Mouse (Mus musculus): ENCODE measurements around the gene Olfr101. TPM values are rescaled to one million over a fixed set of nuclear protein-coding genes. Genes with fewer than 3 reads are reported as not detected.
A peak's percentile ranks its signal among the peaks of the same experiment; 100 is the strongest.

The Olfr101 gene
- not detected for total RNA-seq (2021)

DNA sequence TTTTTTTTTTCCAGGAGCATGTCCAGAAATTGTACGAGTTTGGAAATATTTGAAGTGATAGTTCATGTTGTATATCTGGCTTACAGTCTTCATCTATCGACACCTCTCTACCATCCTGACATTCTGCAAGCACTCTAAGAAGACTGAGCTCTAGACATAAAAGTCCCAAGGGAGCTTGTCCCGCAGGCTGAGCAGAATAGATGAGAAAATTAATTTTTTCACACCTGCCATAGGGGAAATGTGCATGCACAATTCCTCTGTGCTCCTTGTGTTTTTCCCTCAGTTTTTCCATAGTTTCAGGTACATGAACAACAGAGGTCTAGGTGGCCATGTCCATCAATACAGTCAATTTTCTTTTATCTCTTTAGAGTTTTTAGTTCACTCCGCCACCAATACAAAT, at the start of gene Olfr101:
Olfr101 (minus strand) TSS at position 101 of the 400 bp plus-strand sequence.
- no peak for DNase-seq (ENCODE audit: extremely low spot score in 1 of 2, low spot score in 2 of 2)
- intact Hi-C loops (cut with DNase I) = no loop called here

DNA sequence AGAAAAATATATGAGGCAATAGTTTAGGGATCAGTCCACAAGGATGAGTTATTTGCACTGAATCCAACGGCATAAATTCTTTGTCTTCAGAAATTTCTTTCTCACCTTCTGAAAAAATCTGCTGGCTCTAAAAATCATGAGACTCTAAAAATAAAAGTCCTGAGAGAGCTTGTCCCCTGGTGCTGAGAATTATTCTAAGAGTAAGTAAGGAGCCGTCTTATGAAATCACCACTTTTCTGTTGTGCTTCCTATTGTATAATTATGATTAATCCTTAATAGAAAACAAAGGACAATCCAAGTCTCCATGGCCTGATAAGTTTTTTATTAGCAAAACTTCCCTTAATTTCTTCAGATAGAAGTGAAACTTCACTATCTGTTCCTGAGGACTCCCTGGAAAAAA, 35.5 kb upstream of the Olfr101 start, which contains the start of gene Olfr103:
Olfr103 (minus strand) TSS at position 101 of the 400 bp plus-strand sequence.
- no peak for DNase-seq (ENCODE audit: extremely low spot score in 1 of 2, low spot score in 2 of 2)
- intact Hi-C loops (cut with DNase I) = no loop called here

DNA sequence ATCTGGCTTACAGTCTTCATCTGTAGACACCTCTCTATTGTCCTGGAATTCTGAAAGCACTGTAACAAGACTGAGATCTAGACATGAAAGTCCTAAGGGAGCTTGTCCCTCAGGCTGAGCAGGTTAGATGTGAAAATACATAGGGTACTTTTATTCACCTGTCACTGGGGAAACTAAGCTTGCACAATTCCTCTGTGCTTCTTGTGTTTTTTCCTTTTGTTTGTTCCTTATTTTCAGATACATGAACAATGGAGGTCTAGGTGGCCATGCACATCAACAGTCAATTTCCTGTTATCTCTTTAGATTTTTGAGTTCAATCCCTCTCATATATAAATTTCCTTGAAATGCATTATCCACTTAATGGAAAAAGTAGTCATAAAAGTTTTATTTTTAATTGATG, 12.8 kb upstream of the Olfr101 start, which contains the start of gene Olfr102:
Olfr102 (minus strand) TSS at position 101 of the 400 bp plus-strand sequence.
- no peak for DNase-seq (ENCODE audit: extremely low spot score in 1 of 2, low spot score in 2 of 2)
- intact Hi-C loops (cut with DNase I) = no loop called here

DNA sequence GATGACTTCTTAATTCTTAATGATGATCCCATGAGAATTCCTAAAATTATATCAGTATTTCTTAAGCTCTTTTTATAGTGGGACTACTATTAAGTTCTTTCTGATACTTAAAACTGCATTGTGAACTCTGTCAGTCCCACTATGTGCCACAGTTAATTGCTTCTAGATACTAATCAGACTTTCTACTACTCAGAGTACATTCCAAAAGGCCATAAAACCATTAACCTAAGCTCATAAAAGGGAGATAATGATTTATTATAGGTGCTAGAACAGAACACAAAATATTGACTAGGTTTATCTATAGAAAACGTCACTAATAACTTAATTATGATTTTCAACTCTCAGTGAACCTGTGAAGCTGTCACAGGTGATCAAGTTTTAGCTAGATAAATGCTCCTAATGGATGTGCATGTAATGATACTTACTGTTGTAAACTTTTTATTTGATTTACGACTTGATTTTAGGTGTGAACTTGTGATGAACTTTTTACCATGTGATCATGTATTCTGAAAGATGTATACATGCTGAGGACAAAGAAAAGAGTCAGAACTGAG, 6.1 kb upstream of the Olfr101 start:
- intact Hi-C loops (cut with DNase I) = no loop called here
- DNase-seq (ENCODE audit: extremely low spot score in 1 of 2, low spot score in 2 of 2) = no peak

DNA sequence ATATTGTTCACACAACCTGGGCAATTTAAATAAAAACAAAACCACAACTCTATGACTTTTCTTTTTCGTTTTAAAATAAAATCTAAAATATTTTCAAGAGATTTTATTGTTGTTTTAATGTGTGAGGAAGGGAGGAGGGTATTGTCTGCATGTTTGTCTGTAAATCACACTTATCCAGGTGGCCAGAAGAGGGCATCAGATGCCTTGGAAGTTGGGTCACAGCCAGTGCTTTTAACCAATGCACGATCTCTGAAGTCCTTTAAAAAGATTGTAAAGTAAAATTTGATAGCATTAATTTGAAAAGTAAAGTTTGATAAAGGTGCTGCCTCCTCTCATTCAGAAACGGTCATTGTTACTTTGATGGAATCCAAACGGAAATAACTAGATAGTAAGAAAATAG, 4.4 kb upstream of the Olfr101 start:
- intact Hi-C loops (cut with DNase I) = no loop called here
- no peak for DNase-seq (ENCODE audit: extremely low spot score in 1 of 2, low spot score in 2 of 2)

DNA sequence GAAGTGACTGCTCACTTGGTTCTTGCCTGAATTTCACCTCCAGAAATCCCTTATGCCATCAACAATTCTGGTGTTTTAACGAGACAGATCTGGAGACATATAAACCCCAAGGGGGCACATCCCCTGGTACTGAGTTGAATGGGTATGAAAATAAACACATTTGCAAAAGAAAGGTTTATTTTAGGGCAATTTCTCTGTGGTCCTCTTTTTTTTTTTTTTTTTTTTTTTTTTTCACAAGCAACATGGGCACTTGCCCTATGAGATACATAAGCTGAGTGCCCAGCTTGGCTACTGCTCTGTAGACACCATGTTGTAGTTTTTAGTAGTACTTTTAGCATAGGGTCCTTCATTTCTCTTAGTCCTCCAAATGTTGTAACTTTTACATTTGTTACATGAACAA, 20.8 kb downstream of the Olfr101 start, which contains the start of gene Olfr99:
Olfr99 (minus strand) TSS at position 101 of the 400 bp plus-strand sequence.
- intact Hi-C loops (cut with DNase I) = no loop called here
- DNase-seq (ENCODE audit: extremely low spot score in 1 of 2, low spot score in 2 of 2) = no peak

DNA sequence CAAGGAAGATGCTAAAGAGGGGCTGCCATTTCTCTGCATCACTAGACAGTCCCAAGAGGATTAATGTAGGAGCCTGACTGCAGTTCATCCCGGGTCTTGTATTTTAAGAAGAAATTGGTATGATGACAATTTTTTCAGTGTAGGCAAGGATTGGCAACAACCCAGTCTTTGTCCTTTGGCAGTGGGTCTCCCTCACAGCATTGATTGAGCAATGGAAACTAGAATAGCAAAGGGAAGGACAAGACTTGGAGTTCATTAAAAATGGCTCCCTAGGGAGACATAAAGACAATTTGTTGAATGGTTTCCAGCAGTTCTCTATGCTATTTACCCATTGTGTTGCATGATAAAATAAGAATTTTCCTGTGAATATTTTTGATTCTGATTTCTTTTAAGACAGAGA, 23.8 kb downstream of the Olfr101 start:
- no peak for DNase-seq (ENCODE audit: extremely low spot score in 1 of 2, low spot score in 2 of 2)
- intact Hi-C loops (cut with DNase I) = no loop called here

DNA sequence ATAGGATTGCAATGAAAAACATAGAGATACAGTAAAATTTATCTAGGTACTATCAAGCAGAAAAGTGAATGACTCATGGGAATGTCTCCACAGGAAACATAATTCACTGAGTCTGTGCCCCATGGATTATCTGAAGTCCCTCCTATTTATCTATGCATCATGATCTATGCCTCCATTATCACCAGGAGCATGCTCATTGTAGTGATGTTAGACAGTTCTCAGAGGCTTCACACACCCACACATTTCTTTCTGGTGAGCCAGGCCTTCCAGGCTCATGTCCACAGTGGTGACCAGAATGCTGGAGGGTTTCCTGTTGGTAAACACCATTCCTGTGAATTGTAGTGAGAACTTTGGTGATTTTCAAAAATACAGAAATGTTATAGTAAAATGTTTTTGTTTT, 27.5 kb downstream of the Olfr101 start:
- DNase-seq (ENCODE audit: extremely low spot score in 1 of 2, low spot score in 2 of 2) = no peak
- intact Hi-C loops (cut with DNase I) = no loop called here

DNA sequence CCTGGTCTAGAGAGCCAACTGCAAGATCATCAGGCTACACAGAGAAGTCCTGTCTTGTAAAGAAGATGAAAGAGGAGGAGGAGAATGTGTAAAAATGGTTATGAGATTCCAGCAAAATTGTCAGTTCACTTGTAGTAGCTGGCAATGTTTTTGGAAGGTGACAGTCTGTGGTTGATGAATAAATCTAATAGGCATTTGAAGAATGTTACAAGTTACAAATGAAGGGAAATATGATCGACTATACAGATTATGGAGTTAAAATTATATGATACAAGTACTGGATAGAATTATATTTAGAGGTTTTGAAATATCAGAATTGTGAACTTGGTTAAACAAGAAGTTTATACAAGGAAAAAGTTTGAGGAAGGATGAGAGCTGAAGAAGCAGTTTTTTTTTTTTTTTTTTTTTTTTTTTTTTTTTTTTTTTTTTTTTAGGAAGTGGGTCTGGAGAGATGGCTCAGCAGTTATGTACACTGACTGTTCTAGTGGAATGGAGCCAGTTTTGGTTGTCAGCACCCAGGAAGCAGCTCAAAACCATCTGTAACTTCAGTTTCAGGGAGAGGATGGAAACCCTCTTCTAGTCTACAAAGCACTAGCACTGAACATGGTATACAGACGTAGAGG, 28.4 kb downstream of the Olfr101 start:
- DNase-seq (ENCODE audit: extremely low spot score in 1 of 2, low spot score in 2 of 2) = no peak
- intact Hi-C loops (cut with DNase I) = no loop called here

DNA sequence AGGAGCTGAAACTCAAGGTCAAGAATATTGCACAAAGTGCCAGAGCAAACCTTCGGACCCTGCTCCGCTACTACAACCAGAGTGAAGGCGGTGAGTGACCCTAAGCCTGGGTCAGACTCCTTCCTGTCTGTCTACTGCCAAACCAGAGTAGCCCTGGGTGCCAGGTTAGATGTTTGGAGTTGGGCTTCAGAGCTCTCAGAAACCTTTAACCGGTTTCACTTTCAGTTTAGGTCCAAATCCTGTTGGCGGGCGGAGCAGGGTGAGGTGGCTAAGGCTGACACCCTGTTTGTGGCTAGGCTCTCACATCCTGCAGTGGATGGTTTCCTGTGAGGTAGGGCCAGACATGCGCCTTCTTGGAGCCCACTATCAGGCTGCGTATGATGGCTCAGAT, 33.4 kb downstream of the Olfr101 start:
- intact Hi-C loops (cut with DNase I) = no loop called here
- DNase-seq (ENCODE audit: extremely low spot score in 1 of 2, low spot score in 2 of 2) = peak in 1 of 2 experiments; percentile 37

DNA sequence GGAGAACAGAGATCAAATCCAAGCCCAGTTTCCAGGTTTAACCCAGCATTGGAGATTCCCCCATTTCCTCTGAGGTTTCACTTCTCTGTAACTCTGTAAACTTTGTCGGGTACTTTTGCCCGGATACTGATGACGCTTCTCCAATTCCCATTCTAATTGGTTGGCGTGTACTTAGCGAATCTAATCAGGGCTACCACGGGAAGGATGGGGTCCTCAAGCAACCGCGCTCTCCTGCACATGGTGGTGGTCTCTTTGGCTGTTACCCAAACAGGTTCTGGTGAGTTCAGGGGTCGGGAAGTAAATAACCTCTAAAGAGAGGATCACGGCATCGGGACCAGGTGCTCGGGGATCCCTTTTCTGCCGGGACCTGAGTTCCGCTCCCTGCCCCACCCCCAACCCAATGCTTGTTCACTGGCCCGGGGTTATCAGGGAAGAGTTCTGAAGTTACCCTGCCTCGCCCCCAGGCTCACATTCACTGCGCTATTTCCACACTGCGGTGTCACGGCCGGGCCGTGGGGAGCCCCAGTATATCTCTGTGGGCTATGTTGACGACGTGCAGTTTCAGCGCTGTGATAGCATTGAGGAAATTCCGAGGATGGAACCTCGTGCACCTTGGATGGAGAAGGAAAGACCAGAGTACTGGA, 33.9 kb downstream of the Olfr101 start, which contains the start of gene H2-M3:
H2-M3 (plus strand) TSS at position 163 of the 644 bp plus-strand sequence.
- intact Hi-C loops (cut with DNase I) = no loop called here
- peak; percentile 86 to 90 for DNase-seq (ENCODE audit: extremely low spot score in 1 of 2, low spot score in 2 of 2)

DNA sequence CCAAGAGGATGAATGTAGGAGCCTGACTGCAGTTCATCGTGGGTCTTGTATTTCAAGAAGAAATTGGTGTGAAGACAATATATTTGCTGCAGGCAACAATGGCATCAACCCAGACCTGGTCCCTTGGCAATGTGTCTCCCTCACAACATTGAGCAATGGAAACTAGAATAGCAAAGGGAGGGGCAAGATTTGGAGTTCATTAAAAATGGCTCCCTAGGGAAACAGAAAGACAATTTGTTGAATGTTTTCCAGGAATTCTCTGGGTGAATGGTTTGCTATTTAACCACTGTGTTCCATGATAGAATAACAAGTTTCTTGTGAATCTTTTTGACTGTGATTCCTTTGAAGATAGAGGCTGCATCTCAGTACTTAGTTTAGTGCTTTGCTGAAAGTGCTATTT, 40.5 kb downstream of the Olfr101 start, which contains the start of gene Olfr98:
Olfr98 (minus strand) TSS at position 124 of the 400 bp plus-strand sequence.
- intact Hi-C loops (cut with DNase I) = no loop called here

DNA sequence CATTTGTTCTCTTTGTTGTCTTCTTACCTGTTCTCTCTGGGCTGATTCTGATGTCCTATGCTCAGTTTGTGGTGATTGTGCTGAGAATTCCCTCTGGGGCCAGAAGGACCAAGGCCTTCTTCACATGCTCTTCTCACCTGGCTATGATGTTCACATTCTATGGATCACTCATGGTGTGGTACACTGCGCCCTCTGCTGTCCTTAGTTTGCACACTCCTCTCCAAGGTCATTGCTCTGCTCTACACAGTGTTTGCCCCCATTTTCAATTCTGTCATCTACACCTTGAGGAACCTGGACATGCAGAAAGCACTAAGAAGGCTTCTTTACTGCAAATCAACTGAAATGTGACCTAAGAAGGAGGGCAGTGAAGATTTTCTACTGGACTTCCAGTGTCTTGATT, 53.6 kb downstream of the Olfr101 start:
- DNase-seq (ENCODE audit: extremely low spot score in 1 of 2, low spot score in 2 of 2) = no peak
- intact Hi-C loops (cut with DNase I) = no loop called here

More for the DNA sequence above, 40.5 kb downstream of the Olfr101 start, which contains the start of gene Olfr98:
- no peak for DNase-seq (ENCODE audit: extremely low spot score in 1 of 2, low spot score in 2 of 2)

DNA sequence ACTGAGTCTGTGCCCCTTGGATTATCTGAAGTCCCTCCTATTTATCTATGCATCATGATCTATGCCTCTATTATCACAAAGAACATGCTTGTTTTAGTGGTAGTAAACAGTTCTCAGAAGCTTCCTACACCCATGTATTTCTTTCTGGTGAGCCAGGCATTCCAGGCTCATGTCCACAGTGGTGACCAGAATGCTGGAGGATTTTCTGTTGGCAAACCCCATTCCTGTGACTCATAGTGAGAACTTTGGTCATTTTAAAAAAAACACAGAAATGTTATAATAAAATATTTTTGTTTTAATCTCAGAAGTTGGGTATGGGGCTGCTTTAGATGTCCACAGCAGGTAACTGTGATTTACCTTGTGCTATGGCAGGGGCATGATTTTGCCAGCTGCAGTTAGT, 54.7 kb downstream of the Olfr101 start:
- intact Hi-C loops (cut with DNase I) = no loop called here
- no peak for DNase-seq (ENCODE audit: extremely low spot score in 1 of 2, low spot score in 2 of 2)

Other genes with a start within 250 kb of the Olfr101 start
- not detected for gene Olfr90, start 215.8 kb downstream of the Olfr101 start, total RNA-seq (2021)
- not detected for gene Olfr91, start 206.0 kb downstream of the Olfr101 start, total RNA-seq (2021)
- gene Olfr92, start 184.2 kb downstream of the Olfr101 start, total RNA-seq (2021) = not detected
- gene Olfr93, start 142.8 kb downstream of the Olfr101 start, total RNA-seq (2021) = not detected
- not detected for gene Ubd, start 110.4 kb downstream of the Olfr101 start, total RNA-seq (2021)
- not detected for gene Olfr94, start 103.3 kb downstream of the Olfr101 start, total RNA-seq (2021)
- not detected for gene Olfr95, start 91.2 kb downstream of the Olfr101 start, total RNA-seq (2021)
- not detected for gene Olfr96, start 84.2 kb downstream of the Olfr101 start, total RNA-seq (2021)
- not detected for gene Olfr97, start 67.0 kb downstream of the Olfr101 start, total RNA-seq (2021)
- not detected for gene Olfr98, start 40.6 kb downstream of the Olfr101 start, total RNA-seq (2021)
- 1 to 10 TPM; 2.7 to 3.1 TPM for gene H2-M3, start 34.1 kb downstream of the Olfr101 start, total RNA-seq (2021)
- not detected for gene Olfr99, start 20.9 kb downstream of the Olfr101 start, total RNA-seq (2021)
- not detected for gene Olfr102, start 12.7 kb upstream of the Olfr101 start, total RNA-seq (2021)
- gene Olfr103, start 35.4 kb upstream of the Olfr101 start, total RNA-seq (2021) = not detected
- not detected for gene Olfr104-ps, start 55.3 kb upstream of the Olfr101 start, total RNA-seq (2021)
- not detected for gene Olfr105-ps, start 74.7 kb upstream of the Olfr101 start, total RNA-seq (2021)
- gene Olfr106-ps, start 86.1 kb upstream of the Olfr101 start, total RNA-seq (2021) = not detected
- gene Olfr107, start 94.9 kb upstream of the Olfr101 start, total RNA-seq (2021) = under 1 TPM in 1 of 2 experiments, not detected in 1; 0.11 TPM
- not detected for gene Olfr108, start 141.2 kb upstream of the Olfr101 start, total RNA-seq (2021)
- not detected for gene Olfr109, start 154.6 kb upstream of the Olfr101 start, total RNA-seq (2021)
- not detected for gene H2-M2, start 179.2 kb upstream of the Olfr101 start, total RNA-seq (2021)
- not detected for gene Olfr110, start 188.2 kb upstream of the Olfr101 start, total RNA-seq (2021)
- not detected for gene Olfr111, start 203.7 kb upstream of the Olfr101 start, total RNA-seq (2021)

All from left cerebral cortex, postnatal 10 days (tissue).